ENCODE assay signal across 8 mouse cellular contexts in the genomic region with DNA sequence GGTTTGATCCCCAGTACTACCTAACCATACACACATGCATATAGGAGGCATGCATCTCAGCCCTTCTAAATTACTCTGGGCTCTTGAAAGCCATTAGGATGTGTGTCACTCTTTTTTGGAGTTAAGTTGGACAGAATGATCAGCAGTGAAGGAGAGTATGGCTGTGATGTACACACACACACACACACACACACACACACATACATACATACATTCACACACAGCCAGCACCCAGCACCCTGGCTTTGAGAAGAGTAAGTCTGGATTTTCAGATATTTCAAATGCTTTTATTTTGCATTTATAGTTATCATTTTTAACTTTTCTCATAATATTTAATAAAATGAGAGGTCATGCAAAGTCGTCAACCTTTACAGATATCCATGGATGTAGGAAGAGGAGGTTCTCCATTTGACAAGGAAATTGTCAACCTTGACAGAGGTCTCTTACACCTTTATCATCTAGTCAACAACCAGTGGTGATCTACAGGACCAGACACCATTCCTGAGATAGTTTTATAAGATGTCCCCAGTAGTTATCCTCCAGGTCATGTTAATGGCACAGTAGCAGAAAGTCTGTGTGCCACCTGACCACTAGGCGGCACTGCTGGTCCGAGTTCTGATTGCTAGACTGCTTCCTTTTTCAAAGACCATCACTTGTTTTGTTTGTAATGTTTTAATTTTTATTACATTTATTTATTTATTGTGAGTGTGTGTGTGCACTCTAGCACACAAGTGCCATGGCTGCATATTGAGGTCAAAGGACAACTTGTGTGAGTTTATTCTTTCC. TPM values are rescaled to one million over a fixed set of nuclear protein-coding genes. Genes with fewer than 3 reads are reported as not detected.
DNase-seq lines count a peak whose midpoint lies in the region; TF ChIP-seq lines count a peak whose summit lies in the region.

No protein-coding gene starts in this region.

- intact Hi-C loops in gastrocnemius, postnatal 36 days (cut with DNase I): no loop called here

- 34% methylated on average over 3 of the region's 3 CpGs for WGBS in lung, adult 2 months

- no peak overlapping the region for H3K4me3 ChIP-seq in lung, adult 2 months (replicated peaks; ENCODE audit: extremely low read depth, low read depth, low read length)

- TF ChIP-seq POLR2A in lung, adult 2 months (IDR thresholded peaks at IDR 0.05; ENCODE audit: borderline replicate concordance, extremely low read depth, low read depth, low read length): no peak

- peaks cover 8% of the 10 kb centered on the region for H3K4me1 ChIP-seq in lung, adult 2 months (ENCODE audit: control insufficient read depth, insufficient read depth, low read length)

- peak; percentile 70 for DNase-seq in CD4-positive helper T cell, adult 2 months (ENCODE audit: low read depth, low spot score)
- peak; percentile 38 for DNase-seq in adrenal gland, adult 8-10 months
- DNase-seq in embryo, embryonic 11 days: peak; percentile 78
- DNase-seq in gastrocnemius, postnatal 36 days: peak; percentile 69 to 78
- DNase-seq in kidney, postnatal 25 days: peak; percentile 77 to 90
- peak; percentile 78 for DNase-seq in lung, adult 2 months
- peak; percentile 25 for DNase-seq in ovary, adult 18-20 months (ENCODE audit: low spot score)
- peak; percentile 42 to 87 for DNase-seq in thymus, postnatal 10 days (ENCODE audit: low spot score in 2 of 2)

- TF ChIP-seq CTCF in lung, adult 2 months (IDR thresholded peaks at IDR 0.05; ENCODE audit: insufficient read depth, low read length): peak; percentile 95

RNA-seq across cellular contexts. Expression of gene Fam117b, which starts 29.3 kb away (rescaled TPM):
- total RNA-seq in adrenal gland, adult 8-10 months (2022): 10 to 100 TPM; 39.3 to 54.0 (median 45.2) TPM
- 1 to 10 TPM; 4.2 to 5.5 TPM for total RNA-seq in gastrocnemius, postnatal 36 days (2021)
- 18.8 and 28.6 TPM in 2 replicates for polyA plus RNA-seq in lung, adult 2 months (2012; rRNA removed)

Comparison
In these comparisons a context has a peak if more than half of its experiments do, and no peak if none do; other contexts are left out.
1. DNase-seq: peak in every context shown above with its lines; median percentile 84 in kidney, postnatal 25 days; 78 in embryo, embryonic 11 days; 78 in lung, adult 2 months; 74 in gastrocnemius, postnatal 36 days; 70 in CD4-positive helper T cell, adult 2 months; 64 in thymus, postnatal 10 days; 38 in adrenal gland, adult 8-10 months; 25 in ovary, adult 18-20 months.
2. RNA of gene Fam117b, which starts 29.3 kb away (total RNA-seq): 39.3 to 54.0 TPM in adrenal gland, adult 8-10 months; 4.2 to 5.5 TPM in gastrocnemius, postnatal 36 days; every median in the first group is over 4 times any median in the second.